Mouse (Mus musculus): ENCODE results near the gene Ccnc.
"Not testable (repeated sequence)": the region's sequence is repeated elsewhere in the genome, so short reads cannot be mapped to it uniquely, and the experiment has no call there.

Ccnc gene

DNA sequence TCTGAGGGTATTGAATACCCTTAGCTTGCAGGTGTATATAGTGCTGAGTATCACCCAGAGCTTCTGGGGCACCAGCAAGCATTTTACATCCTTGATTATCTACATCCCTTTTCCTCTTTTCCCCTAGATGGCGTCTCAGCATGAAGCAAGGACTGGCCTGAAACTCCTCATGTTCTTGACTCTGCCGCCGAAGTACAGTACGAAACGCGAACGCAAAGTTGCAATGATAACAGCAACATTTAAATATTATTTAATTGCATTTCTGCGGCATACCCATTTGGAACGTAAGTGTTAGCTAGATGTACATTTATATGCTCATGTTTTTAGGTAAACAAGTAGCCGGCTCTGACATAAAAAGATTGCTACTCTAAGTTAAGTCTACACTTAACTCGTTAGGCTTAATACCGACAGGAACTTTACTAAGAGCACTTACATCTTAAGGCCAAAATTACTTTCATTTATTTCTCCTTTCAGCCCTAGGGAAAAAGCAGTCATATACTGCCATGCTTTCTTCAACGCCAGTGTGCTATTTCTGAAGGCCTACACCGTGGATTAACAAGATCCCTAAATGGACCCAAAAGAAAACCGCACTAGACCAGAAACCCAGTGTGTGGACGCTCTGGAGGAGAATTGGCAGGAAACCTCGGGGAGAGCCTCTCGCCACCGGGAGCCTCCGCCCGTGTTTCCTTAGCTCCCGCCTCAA is 438 bp upstream of the Ccnc start:
- peak in 1 of 2 experiments; percentile 41 for DNase-seq

DNA sequence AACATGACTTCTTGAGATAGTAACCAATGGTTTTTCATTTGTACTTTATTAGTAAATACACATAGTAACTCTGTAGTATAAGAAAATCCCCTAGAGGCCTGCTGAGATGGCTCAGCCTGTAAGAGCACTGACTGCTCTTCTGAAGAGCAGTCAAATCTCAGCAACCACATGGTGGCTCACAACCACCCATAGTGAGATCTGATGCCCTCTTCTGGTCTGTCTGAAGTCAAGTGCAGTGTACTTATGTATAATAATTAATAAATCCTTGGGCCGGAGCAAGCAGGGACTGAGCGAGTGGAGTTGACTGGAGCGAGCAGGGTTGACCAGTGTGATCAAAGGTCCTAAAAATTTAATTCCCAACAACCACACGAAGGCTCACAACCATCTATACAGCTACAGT is 11.7 kb downstream of the Ccnc start:
- no peak for DNase-seq

DNA sequence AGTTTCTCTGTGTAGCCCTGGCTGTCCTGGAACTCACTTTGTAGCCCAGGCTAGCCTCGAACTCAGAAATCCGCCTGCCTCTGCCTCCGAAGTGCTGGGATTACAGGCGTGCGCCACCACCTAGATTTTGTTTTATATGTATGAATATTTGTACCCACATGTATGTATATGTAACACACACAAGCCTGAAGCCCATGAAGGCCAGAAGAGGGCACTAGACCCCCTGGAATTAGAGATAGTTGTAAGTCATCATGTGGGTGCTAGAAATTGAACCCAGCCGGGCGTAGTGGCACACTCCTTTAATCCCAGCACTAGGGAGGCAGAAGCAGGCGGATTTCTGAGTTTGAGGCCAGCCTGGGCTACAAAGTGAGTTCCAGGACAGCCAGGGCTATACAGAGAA is 16.6 kb downstream of the Ccnc start:
- DNase-seq, result not testable (repeated sequence)

DNA sequence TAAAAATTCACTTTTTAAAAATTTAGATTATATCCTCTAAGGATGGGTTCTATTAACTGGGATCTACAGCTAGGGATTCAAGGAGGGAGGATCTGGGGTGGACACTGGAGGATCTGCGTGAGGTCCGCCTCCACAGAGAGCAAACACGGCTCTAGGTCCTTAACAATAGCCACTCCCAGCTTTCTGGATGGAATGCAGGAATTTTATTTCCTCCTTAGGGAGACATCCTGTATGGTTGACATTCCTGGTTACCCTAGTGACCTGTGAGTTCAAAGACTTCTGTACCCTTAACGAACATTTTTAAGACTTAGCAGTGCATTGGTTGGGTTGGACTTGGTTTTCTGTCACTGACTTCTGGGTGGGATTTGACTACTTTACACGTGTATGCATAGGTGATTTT is 18.2 kb downstream of the Ccnc start:
- DNase-seq, result no peak

DNA sequence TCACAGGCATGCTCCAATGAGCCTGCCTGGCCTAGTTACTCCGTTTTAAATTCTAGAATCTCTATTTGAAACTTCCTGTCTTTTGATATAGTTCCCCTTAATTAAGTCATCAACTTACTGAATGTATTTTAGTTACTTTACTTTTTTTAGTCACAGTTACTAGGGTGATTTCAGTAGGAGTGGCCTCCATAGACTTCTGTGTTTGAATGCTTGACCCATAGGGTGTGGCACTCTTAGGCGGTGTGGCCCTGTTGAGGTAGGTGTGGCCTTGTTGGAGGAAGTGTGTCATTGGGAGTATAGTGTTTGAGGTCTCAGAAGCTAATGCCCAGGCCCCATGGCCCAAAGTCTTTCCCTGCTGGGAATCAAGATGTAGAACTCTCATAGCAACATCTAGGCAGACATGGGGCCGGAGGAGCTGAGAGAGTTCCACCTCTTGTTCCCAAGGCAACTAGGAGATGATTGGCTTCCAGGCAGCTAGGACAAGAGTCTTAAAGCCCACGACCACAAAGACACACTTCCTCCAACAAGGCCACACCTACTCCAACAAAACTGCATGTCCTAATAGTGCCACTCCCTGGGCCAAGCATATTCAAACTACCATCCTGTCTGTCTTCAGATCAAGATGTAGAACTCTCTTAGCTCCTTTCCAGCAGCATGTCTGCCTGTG is 27.8 kb downstream of the Ccnc start:
- peak; percentile 13 to 36 for DNase-seq

DNA sequence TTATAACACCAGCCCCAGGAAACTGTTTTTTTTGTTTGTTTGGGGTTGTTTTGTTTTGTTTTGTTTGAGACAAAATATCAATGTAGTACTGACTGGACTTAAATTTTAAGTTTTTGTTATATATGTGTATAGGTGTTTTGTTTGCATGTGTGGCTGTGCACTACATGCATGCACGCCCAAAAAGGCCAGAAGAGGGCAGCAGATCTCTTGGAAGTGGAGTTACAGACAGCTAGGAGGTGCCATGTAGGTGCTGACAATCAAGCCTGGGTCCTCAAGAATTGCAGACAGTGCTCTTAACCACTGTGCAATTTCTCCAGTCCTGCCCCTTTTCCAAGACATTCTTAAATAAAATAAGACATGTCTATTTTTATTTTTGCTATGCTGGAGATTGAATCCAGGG is 31.4 kb downstream of the Ccnc start:
- no peak for DNase-seq

DNA sequence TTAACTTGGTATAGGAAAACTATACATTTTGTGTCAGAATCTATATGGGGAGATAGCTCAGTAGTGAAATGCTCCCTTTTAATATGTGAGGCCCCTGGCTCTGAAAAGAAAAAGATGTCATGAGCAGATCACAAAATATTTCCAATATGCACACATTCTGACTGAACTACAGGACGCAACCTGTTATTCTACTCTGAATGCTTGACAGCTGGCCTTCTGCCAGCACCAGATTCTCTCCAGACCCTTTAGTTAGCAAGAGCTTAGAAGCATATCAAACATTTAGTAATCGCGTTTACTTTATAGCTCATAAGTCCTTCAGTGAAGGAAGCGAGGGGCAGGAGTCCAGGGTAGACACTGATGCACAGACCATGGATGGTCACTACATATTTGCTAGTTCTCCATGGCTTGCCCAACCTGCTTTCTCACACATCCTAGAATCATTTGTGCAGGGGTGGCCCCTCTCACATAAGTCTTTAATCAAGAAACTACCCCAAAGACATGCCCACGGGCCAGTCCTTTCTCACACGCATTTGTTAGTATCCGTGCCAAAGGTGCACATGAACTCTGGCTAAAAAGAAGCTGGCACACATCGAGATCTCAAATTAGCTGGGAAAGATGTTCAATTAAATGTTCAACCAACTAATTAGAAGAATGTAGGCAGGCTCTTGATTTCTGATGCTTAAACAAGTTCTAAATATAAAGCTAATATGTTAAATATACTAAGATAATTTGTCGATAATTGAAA is 34.1 kb downstream of the Ccnc start:
- DNase-seq, result peak; percentile 13 to 31

DNA sequence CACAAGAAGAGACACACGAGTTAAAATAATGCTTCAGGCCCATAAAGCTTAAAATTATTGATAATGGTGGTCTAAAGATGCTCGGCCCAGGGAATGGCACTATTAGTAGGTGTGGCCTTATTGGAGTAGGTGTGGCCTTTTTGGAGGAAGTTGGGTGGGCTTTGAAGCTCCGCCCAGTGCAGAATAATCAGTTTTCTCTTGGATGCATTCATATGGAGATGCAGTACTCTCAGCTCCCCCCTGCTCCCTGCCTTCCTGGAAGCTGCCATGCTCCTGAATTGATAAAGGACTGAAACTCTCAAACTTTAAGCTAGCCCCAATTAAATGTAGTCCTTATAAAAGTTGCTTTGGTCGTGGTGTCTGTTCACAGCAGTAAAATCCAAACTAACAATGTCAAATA is 36.3 kb downstream of the Ccnc start:
- no peak for DNase-seq

DNA sequence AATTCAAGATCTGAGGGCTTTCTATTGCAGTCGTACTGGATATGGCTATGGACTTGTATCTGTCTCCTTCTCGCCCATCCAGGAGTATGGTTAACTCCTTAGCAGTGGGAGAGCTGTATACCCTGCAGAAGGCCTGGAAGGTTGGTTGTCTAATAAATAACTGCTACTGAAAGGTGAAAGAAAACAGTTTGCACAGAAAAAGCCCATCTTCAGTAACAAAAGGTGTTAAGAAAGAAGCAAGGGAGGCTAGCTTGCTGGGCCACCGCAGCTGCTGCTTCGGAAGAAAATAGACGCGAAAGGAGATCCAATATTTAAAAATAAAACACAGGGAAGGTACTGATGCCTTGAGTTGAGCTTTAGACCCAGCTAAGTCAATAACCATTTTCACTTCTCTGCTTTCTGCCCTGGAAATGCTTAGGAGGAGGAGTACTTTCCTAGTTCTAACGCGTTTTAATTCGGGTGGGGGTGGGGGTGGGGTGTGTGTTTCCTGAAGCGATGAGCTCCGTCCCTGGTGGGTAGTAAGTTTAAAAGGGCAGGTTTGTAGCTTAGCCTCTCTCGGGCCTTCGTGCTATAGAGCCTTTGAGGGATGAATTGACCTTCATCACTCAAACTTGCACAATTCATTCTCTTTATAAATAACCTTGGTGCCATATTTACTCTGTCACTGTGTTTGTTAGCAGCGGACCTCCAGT is 38.8 kb downstream of the Ccnc start:
- DNase-seq, result no peak

DNA sequence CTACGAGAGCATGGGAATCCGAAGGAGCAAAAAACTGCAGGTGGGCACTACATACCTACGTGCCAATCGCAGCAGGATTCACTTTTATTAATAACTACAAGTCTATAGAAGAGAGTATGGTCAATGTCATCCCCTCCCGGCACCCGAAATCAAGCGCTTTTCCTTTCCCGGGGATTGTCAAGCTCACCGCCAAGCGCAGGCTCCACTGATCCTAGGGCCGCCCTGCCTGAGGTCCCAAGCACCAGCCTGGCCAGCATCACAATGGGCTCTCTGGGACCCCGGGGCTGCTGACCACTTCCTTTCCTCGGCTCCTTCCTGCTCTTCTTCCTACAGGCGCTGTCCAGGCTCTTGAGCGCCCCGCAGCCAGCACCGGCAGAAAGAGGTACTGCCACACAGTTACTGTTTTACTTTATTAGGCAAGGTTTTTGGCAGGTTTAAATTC is 39.4 kb downstream of the Ccnc start, which contains the start of the genes Usp45 and Tstd3:
Gene Usp45, plus strand, starts transcription at position 294 of the 442 bp plus-strand sequence.
Gene Tstd3, minus strand, starts transcription at position 350 of the 442 bp plus-strand sequence.
- peak; percentile 81 to 83 for DNase-seq

DNA sequence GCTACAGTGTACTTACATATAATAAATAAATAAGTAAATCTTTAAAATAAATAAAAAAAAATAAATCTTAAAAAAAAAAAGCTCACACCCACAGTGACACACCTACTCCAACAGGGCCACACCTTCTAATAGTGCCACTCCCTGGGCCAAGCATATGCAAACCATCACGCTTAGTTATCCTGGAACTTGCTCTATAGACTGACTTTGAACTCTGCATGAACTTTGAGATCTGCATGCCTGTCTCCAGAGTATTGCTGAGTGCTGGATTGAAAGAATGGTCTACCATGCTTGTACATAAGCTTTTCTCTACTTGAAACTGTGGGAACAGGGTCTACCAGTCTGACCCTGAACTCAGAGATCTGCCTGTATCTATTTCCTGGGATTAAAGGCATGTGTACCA is 43.6 kb downstream of the Ccnc start:
- DNase-seq, result no peak

DNA sequence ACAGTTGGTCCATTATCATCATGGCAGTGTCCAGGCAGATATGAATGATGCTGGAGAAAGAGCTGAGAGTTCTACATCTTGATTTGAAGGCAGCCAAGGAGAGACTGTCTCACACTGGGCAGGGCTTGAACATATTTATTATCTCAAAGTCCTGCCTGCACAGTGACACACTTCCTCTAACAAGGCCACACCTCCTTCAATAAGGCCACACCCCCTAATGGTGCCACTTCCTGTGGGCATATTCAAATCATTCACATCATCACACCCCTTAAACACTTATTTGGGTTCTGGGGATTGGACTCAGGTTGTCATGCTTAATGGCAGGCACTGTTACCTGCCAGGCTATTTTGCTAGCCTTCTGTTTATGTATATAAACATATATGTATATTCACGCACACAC is 44.8 kb downstream of the Ccnc start:
- no peak for DNase-seq

DNA sequence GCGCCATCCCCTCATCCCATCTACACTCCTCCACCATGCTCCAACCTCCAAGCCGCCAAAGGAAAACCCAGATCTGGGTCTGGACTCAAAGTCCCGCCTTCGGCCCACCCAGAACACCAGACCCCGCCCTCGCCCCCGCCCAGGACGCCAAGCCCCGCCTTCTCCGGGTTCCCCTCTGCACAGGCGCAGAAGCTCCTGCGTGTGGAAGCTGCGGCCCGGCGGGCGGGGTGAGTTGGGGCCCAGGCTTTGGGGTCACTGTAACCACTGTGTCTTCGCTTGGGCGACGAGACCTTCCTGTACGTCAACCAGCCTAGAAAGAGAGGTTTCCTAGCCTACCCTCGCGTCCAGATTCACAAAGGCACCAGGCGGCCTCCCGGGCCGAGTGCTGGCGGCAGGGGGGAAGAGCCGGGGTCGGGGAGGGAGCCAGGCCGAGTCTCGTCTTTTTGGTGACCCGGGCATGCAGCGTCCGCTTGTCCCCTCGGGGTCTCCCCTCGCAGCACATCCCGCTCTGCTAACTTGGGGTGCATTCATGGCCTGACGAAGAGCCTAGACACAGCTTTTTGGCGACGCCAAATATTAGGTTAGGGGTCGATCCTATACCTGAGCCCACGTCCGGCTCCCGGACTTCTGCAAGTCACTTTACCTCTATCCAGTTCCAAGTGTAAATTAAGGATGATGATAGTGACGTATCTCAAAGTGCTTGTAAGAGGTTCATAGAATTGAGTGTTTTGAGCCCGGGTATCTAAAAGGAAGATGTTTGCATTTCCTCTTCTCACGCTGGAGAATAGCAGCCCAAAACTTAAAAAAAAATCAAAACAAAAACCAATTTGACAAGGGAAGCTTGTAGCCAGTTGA is 48.8 kb downstream of the Ccnc start:
- peak; percentile 91 to 93 for DNase-seq

DNA sequence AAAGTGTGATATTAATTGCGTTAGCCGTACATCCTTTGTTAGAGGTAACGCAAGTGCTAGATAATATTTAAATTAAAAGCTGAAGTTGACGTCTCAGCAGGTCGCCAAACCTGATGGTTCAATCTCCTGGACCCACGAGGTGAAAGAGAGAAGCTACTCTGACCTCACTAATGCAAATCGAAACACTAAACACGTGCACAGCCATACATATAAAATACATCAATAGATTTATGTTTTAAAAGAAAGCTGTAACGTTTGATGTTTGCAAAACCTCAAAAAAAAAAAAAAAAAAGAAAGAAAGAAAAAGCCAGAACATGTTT is 49.4 kb downstream of the Ccnc start:
- DNase-seq, result no peak

DNA sequence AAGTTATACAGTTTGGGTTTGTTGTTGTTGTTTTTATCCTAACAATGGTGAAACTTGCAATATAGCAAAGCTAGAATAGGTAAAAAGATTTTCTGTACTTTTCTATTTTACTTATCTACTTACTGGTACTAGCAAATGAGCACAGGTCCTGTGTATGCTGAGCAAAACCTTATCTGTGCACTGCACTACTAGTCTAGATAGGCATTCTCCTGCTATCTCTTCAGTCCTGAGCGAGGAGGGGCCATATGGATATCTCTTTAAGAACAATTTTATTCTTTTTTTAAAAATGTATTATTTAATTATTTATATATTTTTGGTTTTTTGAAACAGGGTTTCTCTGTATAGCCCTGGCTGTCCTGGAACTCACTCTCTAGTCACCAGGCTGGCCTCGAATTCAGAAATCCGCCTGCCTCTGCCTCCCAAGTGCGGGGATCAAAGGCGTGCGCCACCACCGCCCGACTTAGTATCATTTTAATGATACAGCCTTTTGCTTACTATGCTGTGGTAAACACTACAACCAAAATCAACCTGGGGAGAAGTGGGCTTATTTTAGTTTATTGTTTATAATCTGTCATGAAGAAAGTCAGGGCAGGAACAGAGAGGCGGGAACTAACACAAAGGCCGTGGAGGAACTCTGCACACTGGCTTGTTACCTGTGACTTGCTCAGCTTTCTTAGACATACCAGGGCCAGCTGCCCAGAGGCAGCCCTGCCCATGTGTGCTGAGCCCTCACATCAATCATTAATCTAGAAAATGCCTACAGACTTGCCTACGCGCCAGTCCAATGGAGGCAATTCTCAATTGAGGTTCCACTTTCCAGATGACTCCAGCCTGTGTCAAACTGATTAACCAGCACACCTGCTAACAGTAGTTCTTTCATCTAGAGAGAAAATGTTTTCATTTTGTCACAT is 53.6 kb downstream of the Ccnc start:
- no peak for DNase-seq

DNA sequence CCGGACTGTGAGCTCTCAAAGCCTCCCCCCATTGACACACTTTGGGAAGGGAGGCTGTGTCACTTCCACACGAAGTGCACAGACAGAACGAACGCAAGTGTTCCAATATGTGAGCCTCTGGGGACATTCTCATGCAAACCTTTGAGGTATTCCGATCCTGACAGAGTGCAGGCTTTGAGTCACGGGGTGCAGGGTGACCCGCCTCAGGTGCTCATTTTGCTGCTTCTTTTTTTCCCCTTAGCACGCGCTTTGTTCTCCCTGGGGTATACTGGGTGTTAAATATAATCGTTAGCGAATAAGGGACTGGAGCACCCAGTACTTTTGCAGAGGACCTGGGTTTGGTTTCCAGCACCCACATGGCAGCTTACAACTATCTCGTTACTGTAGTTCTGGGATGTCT is 58.8 kb downstream of the Ccnc start:
- DNase-seq, result no peak

DNA sequence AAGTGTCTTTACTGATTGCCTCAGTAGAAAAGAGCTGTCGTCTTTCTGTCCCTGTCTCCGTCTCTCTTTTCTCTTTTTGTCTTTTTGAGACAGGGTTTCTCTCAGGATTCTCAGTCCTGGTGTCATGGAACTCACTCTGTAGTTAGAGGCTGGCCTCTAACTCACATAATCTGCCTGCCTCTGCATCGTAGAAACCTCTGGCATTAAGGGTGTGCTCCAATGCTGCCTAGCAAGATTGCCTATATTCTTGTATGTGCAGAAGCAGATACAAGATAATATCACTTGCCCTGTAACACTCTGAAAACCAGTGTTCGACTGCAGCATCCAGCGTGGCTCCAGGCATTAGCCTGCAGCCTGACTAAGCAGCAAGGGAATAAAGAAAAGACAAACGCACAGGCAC is 61.4 kb downstream of the Ccnc start:
- DNase-seq, result no peak

DNA sequence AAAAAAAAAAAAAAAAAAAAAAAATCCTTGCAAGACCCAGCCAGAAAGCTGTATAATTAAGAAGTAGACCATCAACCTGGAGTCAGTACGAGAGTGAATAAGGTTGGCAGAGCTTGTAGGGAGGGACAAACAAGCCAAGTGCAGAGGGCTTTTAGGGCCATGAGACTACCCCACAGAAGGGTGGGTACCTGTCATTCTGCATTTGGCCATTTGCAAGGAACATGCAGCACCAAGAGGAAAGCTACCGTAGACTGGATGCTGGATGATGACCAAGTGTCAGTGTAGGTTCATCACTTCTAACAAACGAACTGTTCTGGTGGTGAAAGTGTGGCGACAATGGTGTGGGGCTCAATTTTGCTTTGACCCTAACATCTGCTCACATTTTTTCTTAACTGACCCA is 62.3 kb downstream of the Ccnc start:
- no peak for DNase-seq

DNA sequence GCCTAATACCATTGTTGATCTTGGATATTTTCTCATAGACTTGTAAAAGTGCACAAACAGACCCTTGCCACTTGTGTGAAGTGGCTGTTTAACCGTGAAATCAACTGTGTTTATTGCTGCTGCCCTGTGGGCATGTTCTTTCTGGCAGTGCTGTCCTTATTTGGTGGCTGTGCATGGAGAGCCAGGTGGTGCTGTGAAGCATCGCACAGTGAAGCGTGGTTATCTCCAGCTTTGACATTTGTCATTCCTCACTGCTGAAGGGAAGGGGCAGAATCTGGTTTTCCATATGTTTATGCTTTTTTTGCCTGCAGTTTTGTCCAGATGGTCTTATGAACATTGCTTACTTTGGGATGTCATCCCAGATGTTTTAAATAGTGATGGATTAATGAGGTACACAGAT is 66.1 kb downstream of the Ccnc start:
- DNase-seq, result no peak

DNA sequence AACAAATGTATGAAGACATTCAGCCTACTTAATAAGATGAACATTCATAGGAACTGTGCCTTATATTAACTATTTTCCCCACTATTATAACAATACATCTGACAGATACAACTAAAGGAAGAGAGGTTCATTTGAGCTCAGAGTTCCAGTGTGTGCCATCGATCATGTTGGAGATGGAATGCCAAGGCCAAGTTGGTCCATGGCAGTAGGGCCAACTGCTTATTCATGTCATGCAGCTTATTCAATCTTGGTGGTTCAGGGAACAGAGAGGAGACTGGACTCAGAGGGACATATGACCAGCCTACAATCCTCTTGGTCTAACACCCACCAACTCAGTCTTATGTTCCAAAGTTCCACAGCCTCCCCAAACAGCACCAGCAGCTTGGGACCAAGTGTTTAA is 73.5 kb downstream of the Ccnc start:
- DNase-seq, result no peak

DNA sequence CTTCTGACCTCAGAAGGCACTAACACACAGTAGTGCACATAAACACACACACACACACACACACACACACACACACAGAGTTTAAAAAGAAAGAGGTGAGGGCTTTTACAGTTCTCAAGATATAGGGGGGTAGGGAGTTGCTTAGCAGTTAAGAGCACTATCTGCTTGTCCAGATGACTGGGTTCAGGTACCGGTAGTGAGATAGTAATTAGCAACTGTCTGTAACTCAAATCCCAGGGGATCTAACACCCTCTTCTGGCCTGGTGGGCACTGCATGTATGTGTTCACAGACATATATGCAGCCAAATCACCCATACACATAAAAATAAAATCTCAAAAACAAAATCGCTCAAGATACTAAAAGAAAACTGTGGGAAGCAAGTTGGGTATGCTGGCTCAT is 74.1 kb downstream of the Ccnc start:
- DNase-seq, result no peak

Measured in lung, postnatal 4 days (tissue).